Mouse (Mus musculus) liver, postnatal 0 days (tissue): ENCODE measurements around the gene Fam71b. TPM values are rescaled to one million over a fixed set of nuclear protein-coding genes. Genes with fewer than 3 reads are reported as not detected.

ENCODE experiments used
- ATAC-seq: fragments of 200-750 bp; cut with Nextera tagmentation; 2 replicates; pipeline ENCODE4 v1.8.0; 2017; ENCODE audit warnings: mild to moderate bottlenecking, moderate library complexity
- DNase-seq: peaks from one replicate; pipeline ENCODE4 v3.0.0-alpha.2; 2016
- H3K27ac ChIP-seq: fragments of 300-500 bp; sonication (generic); 2 replicates; pipeline ENCODE4 v1.5.1; 2014; ENCODE audit warnings: antibody characterized with exemption, moderate library complexity, mild to moderate bottlenecking, low read depth
- H3K27me3 ChIP-seq: fragments of 300-500 bp; sonication (generic); 2 replicates; pipeline ENCODE4 v1.6.1; 2014; ENCODE audit warnings: low read length, control low read depth, mixed read lengths; ENCODE audit not compliant: insufficient read depth
- H3K36me3 ChIP-seq: fragments of 300-500 bp; sonication (generic); replicated peaks from 2 replicates; pipeline ENCODE4 v1.6.1; 2014; ENCODE audit warnings: mild to moderate bottlenecking, control low read depth, low read length, moderate library complexity, mixed read lengths; ENCODE audit not compliant: insufficient read depth
- H3K4me1 ChIP-seq: fragments of 300-500 bp; sonication (generic); 2 replicates; pipeline ENCODE4 v1.6.1; 2014; ENCODE audit warnings: antibody characterized with exemption, mild to moderate bottlenecking, control low read depth; ENCODE audit not compliant: insufficient read depth
- H3K4me2 ChIP-seq: fragments of 300-500 bp; sonication (generic); 2 replicates; pipeline ENCODE4 v1.6.1; 2014; ENCODE audit warnings: low read depth, mild to moderate bottlenecking, low read length, moderate library complexity, mixed read lengths
- H3K4me3 ChIP-seq: fragments of 300-500 bp; sonication (generic); 2 replicates; pipeline ENCODE4 v1.5.1; 2014; ENCODE audit warnings: low read depth, low read length
- H3K9ac ChIP-seq: fragments of 300-500 bp; sonication (generic); replicated peaks from 2 replicates; pipeline ENCODE4 v1.6.1; 2014; ENCODE audit warnings: mild to moderate bottlenecking, moderate library complexity
- H3K9me3 ChIP-seq: fragments of 300-500 bp; sonication (generic); 2 replicates; pipeline ENCODE4 v1.6.1; 2016; ENCODE audit warnings: mild to moderate bottlenecking, control low read depth, low read length, mixed read lengths
- CTCF ChIP-seq: sonication (generic); IDR thresholded peaks from 2 replicates; pipeline ENCODE4 v1.5.1; 2016; ENCODE audit warnings: antibody characterized with exemption, low read depth
- EP300 ChIP-seq: IDR thresholded peaks from 2 replicates; pipeline ENCODE4 v1.6.1; 2016; ENCODE audit warnings: antibody characterized with exemption, low read depth, mild to moderate bottlenecking
- WGBS: fragments of 180-500 bp; shearing (Covaris S2); extraction: QIAGEN DNeasy Blood & Tissue Kit; methylation state at CpG from one replicate; pipeline ENCODE4 v1.1.7; 2014; ENCODE audit not compliant: insufficient replicate concordance; 5-methylcytosine and 5-hydroxymethylcytosine counted together
- polyA plus RNA-seq: library from polyadenylated mRNA; unstranded; fragments of >200 nt; fragmentation: Nextera tagmentation; extraction: Ambion mirVana; gene quantifications from 2 replicates; pipeline ENCODE4 v1.2.1, GENCODE M21; 2015

The Fam71b gene
- polyA plus RNA-seq, 1 experiment from 2014 or later, result not detected

DNA sequence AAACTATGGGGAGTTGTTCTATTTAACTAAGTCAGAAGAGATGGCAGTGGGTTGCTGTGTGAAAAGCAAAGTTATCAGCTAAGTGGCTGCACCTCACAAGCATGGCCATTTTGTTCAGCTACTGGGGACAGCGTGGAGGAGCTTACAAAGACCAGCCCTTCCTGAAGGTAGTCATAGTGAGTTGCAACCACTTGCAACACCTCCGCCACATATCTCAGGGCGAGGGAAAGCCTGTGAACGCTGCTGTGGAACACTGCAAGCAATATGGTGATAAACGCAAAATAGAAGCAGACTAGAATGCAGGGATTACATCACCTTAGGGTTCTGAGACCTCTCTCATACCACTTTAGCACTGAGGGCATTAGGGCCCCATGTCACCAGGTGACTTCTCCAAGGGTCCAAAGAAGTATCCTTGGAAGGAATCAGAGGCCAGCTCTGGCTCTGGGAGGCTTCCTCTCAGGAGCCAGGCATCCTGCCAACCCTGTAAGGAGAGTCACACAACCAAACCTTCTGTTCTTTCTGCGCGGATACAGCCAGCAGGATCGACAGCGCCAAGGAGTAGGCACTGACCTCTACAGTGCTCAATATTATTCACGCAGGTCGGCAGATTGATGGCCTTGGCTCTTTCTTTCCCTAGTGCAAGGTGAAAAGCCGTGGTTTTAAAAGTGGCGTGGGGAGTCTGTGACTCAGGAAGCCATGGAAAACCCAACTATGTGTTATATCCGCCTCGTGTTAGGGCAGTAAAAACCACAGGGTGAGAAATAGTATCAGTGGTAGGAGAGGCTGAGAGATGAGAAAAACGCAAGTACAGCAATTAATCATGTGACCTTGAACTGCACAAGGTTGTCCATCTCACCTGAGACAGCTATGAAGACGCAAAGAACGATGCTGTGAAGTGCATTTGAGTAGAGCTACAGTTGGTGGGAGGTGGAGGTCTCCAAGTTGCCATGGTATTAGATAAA lies 34.0 kb upstream of the Fam71b start:
- 62% methylated on average over 18 of the region's 18 CpGs for WGBS
- Histone ChIP-seq H3K36me3 (no peaks in the 10 kb centered on the region), H3K27me3 (no peaks in the 10 kb centered on the region), H3K4me3 (no peak overlapping the region), H3K9me3 (no peaks in the 10 kb centered on the region), H3K27ac (no peak overlapping the region), H3K9ac (no peak overlapping the region), H3K4me1 (no peaks in the 10 kb centered on the region), H3K4me2 (no peak overlapping the region)
- ATAC-seq, result no peak
- TF ChIP-seq CTCF, result no peak
- TF ChIP-seq EP300, result no peak
- no peak for DNase-seq

DNA sequence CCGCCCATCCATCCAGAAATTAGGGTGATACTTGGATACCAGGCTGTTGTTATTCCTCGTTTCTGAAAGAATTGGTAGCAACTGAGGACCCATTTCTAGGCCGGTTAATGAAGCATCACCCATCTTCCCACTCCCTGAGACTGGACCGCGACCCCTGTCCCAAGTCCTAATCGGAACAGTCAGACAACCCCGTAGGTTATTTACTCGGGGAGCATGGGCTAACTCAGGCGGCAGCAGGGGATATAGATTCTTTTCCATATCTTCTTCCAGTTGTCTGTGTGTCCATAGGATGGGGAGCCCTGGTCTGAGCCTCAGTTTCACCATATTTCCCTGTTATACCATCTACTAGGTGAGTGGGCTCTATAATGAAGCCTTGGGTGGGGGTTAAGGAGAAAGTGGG lies 32.5 kb upstream of the Fam71b start:
- DNase-seq (no peak), ATAC-seq (no peak)
- Histone ChIP-seq H3K4me3 (no peak overlapping the region), H3K27ac (no peak overlapping the region), H3K9me3 (no peaks in the 10 kb centered on the region), H3K4me2 (no peak overlapping the region), H3K9ac (no peak overlapping the region), H3K36me3 (no peaks in the 10 kb centered on the region), H3K27me3 (no peaks in the 10 kb centered on the region), H3K4me1 (no peaks in the 10 kb centered on the region)
- TF ChIP-seq EP300 (no peak), CTCF (no peak)
- WGBS, result 86% methylated on average over 9 of the region's 9 CpGs

DNA sequence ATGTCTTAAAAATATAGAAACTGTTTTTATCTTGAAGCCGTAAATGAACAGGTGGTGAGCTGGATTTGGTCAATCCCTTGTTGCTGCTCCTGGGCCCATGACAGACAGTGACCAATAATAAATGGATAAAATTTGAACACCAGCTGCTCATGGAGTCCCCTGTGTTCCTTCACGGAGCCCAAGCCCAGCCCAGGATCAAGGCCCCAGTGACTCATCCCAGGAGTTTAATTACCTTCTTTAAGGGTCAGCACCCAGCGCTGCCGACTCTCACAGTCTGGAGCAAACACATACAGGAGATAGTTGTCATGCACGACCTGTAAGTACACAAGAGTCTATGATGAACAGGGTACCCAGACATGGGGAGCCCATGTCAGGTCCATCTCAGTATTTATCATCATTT lies 30.6 kb upstream of the Fam71b start:
- Histone ChIP-seq H3K4me1 (peaks cover 9% of the 10 kb centered on the region), H3K9me3 (no peaks in the 10 kb centered on the region), H3K36me3 (no peaks in the 10 kb centered on the region), H3K9ac (no peak overlapping the region), H3K4me2 (no peak overlapping the region), H3K27ac (no peak overlapping the region), H3K27me3 (no peaks in the 10 kb centered on the region), H3K4me3 (no peak overlapping the region)
- TF ChIP-seq CTCF, result no peak
- TF ChIP-seq EP300, result no peak
- 80% methylated on average over 5 of the region's 5 CpGs for WGBS
- ATAC-seq, result no peak
- DNase-seq, result no peak

DNA sequence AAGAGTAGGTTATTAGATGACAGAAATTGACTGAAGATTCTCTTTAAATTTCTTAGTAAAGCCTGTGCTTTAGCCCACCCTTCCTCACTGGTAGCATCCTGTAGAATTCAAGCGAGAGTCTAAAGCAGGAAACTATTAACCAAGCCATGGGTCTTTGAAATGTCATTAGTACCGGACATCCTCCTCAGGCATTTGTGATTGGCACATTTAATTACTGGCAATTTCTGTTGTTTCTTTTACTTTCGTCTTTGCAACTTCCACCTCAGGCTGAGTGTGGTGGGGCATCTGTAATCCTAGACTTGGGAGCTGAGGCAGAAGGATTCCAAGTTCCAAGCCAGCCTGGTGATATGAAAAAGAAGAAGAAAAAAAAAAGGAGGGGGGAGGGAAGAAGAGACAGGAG lies 30.0 kb upstream of the Fam71b start:
- Histone ChIP-seq H3K4me3 (no peak overlapping the region), H3K9ac (no peak overlapping the region), H3K27ac (no peak overlapping the region), H3K36me3 (no peaks in the 10 kb centered on the region), H3K4me1 (peaks cover 9% of the 10 kb centered on the region), H3K4me2 (peak overlapping the region; percentile 11; the same call in 1 of the 2 replicates), H3K27me3 (no peaks in the 10 kb centered on the region), H3K9me3 (no peaks in the 10 kb centered on the region)
- WGBS, result 45% methylated on average over 3 of the region's 3 CpGs
- no peak for TF ChIP-seq CTCF
- no peak for TF ChIP-seq EP300
- DNase-seq, result no peak
- no peak for ATAC-seq

DNA sequence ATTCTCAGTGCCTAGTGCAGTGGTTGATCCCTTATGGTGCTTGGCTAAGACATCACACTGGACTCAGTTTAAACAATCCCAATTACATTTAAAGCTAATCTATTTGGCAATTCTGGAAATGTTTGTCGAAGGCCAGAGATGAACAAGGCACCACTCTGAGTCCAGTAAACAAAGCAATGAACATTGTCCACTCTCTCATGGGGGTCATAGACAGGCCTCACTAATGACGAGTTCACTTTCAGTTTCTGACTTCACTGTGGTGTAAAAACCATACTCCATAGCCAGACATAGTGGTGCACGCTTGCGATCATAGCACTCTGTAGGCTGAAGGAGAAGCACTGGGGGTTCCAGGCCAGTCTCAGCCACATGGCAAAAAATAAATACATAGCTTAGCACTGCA lies 25.9 kb upstream of the Fam71b start:
- no peaks in the 10 kb centered on the region for H3K36me3 ChIP-seq
- TF ChIP-seq EP300, result no peak
- no peak for TF ChIP-seq CTCF
- H3K4me1 ChIP-seq, result peaks cover 12% of the 10 kb centered on the region
- H3K4me3 ChIP-seq, result no peak overlapping the region
- H3K27ac ChIP-seq, result peak overlapping the region; percentile 22; the same call in 1 of the 2 replicates
- no peak overlapping the region for H3K9ac ChIP-seq
- 0 out of 2 replicates have a peak overlapping the region, but pooled peaks have one; percentile 3 for H3K4me2 ChIP-seq
- DNase-seq (no peak), ATAC-seq (peak; percentile 85)
- no peaks in the 10 kb centered on the region for H3K9me3 ChIP-seq
- H3K27me3 ChIP-seq, result no peaks in the 10 kb centered on the region
- 64% methylated on average over 4 of the region's 4 CpGs for WGBS

DNA sequence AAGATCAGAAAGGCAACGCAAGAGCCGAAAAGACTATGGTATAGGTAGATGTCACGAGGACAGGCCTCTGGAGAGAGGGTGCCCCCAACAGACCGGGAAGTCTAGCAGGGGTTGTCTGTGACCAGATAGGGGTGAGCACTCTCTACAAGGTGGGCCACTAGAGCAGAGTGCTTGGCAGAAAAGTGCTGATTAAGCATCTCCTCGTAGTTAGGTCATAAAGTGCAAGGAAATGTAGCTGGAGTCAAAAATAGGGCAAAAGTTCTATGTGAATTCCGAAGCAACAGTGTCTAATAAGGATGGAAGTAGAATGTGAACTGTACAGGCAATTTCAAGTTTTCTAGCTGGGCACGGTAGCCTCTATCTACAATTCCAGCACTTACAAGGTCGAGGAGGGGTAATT lies 25.1 kb upstream of the Fam71b start:
- Histone ChIP-seq H3K9me3 (no peaks in the 10 kb centered on the region), H3K36me3 (no peaks in the 10 kb centered on the region), H3K4me3 (no peak overlapping the region), H3K27ac (no peak overlapping the region), H3K9ac (no peak overlapping the region), H3K4me1 (peaks cover 12% of the 10 kb centered on the region), H3K4me2 (no peak overlapping the region), H3K27me3 (no peaks in the 10 kb centered on the region)
- TF ChIP-seq CTCF (no peak), EP300 (no peak)
- WGBS, result 82% methylated on average over 8 of the region's 8 CpGs
- DNase-seq (no peak), ATAC-seq (no peak)
